Mouse (Mus musculus): ENCODE measurements around the gene Ndufa5. TPM values are rescaled to one million over a fixed set of nuclear protein-coding genes. Genes with fewer than 3 reads are reported as not detected.
A peak's percentile ranks its signal among the peaks of the same experiment; 100 is the strongest.

The Ndufa5 gene
- polyA plus RNA-seq (2012; rRNA removed) = 0.88 and 1.3 TPM in 2 replicates

DNA sequence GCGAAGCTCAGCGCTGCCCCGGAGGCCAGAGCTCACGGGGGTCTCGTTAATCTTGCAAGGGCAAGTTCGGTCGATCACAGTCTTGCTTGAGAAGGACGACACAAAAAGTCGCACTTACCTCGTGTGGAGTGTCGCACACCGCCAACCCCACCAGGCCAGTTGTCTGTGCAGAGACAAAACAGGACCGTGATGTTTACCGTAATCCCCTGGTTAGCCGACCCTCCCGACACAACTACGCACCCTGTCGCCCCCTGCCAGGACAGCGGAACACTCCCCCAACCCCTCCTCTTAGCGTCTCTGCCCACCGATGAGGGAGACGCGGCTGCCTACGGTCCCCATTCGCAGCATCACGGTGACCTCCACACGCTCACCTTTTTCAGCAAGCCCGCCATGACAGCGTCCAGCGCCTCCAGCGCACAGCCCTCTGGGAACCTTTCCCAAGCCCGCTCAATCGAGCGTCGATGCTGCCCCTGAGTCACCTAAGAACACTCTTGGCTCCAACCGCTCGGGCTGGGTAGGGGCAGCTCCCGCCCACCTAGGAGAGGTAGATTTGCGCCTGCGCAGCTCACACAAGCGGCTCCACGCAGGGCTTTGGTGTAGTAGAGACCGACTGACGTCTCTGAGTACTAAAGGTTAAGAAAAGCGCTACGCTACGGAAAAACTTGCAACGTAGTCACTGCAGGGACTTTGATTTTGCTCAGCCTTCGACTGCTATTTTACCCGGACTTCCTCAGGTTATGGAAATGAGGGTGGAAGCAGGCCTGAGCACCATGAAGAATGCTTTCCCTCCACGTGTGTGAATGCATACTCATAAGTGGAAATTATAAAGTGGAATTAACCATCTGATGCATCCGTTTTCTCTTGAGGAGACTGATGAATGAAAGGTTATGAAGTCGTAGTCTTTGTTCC is at the start of gene Ndufa5:
Gene Ndufa5 (minus strand): TSS at position 859 of the 909 bp plus-strand sequence.
- TF ChIP-seq POLR2A (IDR thresholded peaks at IDR 0.05; ENCODE audit: low read depth, low read length) (peak; percentile 58), CTCF (IDR thresholded peaks at IDR 0.05; ENCODE audit: extremely low read depth, insufficient read length, insufficient replicate concordance, low read depth, low read length) (no peak)
- WGBS = under 1% methylated on average over 53 of the region's 53 CpGs
- peak within 1 kb of the TSS; percentile 74 for H3K4me3 ChIP-seq (ENCODE audit: low read depth, low read length)
- no peaks in the 10 kb centered on the region for H3K27me3 ChIP-seq (ENCODE audit: control insufficient read depth, insufficient read depth, low read length)
- H3K4me1 ChIP-seq (ENCODE audit: control insufficient read depth, insufficient read depth, insufficient read length, low read length) = 0 out of 2 replicates have a peak, but pooled peaks cover 2% of the 10 kb centered on the region
- peak within 1 kb of the TSS; percentile 36 for H3K27ac ChIP-seq (ENCODE audit: insufficient read depth, low read depth, low read length)
- peaks cover 4% of the 10 kb centered on the region; the same call in 1 of the 2 replicates for H3K36me3 ChIP-seq (ENCODE audit: control insufficient read depth, insufficient read depth, low read length)

DNA sequence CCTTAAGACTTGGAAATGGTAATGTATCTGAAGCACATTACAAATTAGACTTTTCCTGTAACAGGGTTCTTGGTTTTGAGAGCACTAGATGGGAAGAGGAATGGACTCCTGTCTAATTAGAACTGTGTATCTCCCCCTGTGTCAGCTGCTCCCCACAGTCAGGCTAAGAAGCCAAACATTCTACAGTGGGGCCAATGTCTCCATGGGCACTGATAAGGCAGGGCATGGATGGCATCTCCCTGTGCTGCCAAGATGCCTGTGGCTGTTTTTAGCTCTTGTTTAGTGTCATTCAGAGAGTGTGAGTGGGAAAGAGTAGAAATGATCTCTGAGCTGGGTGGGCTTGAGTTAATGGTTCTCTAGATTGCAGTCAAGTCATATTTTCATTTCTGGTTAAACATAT is 45.5 kb upstream of the Ndufa5 start:
- no peaks in the 10 kb centered on the region for H3K4me1 ChIP-seq (ENCODE audit: control insufficient read depth, insufficient read depth, insufficient read length, low read length)
- TF ChIP-seq CTCF (IDR thresholded peaks at IDR 0.05; ENCODE audit: extremely low read depth, insufficient read length, insufficient replicate concordance, low read depth, low read length) (no peak), POLR2A (IDR thresholded peaks at IDR 0.05; ENCODE audit: low read depth, low read length) (no peak)

DNA sequence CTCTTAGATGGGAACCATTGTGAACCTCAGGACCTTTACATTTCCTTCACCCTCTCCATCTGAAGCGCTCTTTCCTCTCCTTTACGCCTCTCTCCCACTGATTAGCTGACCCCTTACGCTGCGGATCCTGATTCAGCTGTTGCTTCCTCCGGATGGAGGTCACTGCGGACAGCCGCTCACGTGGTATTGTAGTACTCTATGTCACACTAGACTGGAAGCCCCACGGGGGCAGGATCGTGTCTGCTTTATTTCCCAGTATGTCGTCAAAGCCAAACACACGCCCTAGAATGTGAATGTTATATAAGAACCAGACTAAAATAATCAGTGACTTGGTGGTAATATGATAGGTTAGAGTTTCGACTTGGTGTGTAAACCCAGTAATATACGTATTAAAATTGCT is 44.6 kb upstream of the Ndufa5 start:
- no peak overlapping the region for H3K4me3 ChIP-seq (ENCODE audit: low read depth, low read length)
- no peaks in the 10 kb centered on the region for H3K27me3 ChIP-seq (ENCODE audit: control insufficient read depth, insufficient read depth, low read length)
- no peaks in the 10 kb centered on the region for H3K36me3 ChIP-seq (ENCODE audit: control insufficient read depth, insufficient read depth, low read length)
- H3K27ac ChIP-seq (ENCODE audit: insufficient read depth, low read depth, low read length) = no peak overlapping the region
- no peak for TF ChIP-seq CTCF (IDR thresholded peaks at IDR 0.05; ENCODE audit: extremely low read depth, insufficient read length, insufficient replicate concordance, low read depth, low read length)
- H3K4me1 ChIP-seq (ENCODE audit: control insufficient read depth, insufficient read depth, insufficient read length, low read length) = no peaks in the 10 kb centered on the region
- 89% methylated on average over 14 of the region's 14 CpGs for WGBS

More for the DNA sequence above, 45.5 kb upstream of the Ndufa5 start:
- H3K4me3 ChIP-seq (ENCODE audit: low read depth, low read length) = no peak overlapping the region
- H3K27ac ChIP-seq (ENCODE audit: insufficient read depth, low read depth, low read length) = no peak overlapping the region
- no peaks in the 10 kb centered on the region for H3K36me3 ChIP-seq (ENCODE audit: control insufficient read depth, insufficient read depth, low read length)
- no peaks in the 10 kb centered on the region for H3K27me3 ChIP-seq (ENCODE audit: control insufficient read depth, insufficient read depth, low read length)

DNA sequence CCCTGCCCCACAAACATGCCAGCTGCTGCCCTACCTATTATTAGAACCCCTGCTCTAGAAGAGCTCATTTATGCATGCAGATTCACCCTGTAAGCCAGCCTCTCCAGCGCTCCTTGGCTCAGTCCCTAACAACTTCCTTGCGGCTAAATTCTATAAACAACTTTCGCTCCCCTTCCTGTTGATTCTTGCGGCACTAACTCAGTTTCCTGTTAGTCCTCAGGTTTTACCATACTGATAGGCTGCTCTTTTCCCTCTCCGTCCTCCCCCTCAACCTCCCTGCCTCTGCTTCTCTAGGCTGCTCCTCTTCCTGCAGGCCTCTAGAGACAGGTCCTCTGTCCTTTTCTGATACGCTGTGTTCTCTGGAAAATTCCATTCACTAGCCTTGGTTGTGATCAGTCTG is 43.3 kb upstream of the Ndufa5 start:
- Histone ChIP-seq H3K27ac (ENCODE audit: insufficient read depth, low read depth, low read length) (no peak overlapping the region), H3K4me1 (ENCODE audit: control insufficient read depth, insufficient read depth, insufficient read length, low read length) (no peaks in the 10 kb centered on the region), H3K36me3 (ENCODE audit: control insufficient read depth, insufficient read depth, low read length) (no peaks in the 10 kb centered on the region), H3K27me3 (ENCODE audit: control insufficient read depth, insufficient read depth, low read length) (no peaks in the 10 kb centered on the region), H3K4me3 (ENCODE audit: low read depth, low read length) (no peak overlapping the region)
- 69% methylated on average over 6 of the region's 6 CpGs for WGBS
- no peak for TF ChIP-seq CTCF (IDR thresholded peaks at IDR 0.05; ENCODE audit: extremely low read depth, insufficient read length, insufficient replicate concordance, low read depth, low read length)
- no peak for TF ChIP-seq POLR2A (IDR thresholded peaks at IDR 0.05; ENCODE audit: low read depth, low read length)

DNA sequence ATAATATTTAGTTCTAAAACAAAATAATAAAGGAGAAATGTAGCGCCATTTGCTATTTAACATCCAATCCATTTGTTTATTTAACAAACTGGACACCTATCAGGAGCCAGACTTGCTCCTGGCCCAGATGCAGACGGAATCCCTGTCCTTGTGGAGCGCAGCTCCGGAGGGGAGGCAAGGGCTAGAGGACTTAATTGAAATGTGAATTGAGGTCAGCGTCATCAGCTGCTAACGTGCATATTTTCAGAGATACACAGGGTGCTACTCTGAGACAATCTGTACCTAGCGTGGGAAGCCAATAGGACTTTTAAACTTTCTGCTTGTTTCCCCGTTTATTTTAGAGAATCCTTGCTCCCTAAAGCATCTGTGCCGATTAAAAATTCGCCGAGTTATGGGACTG is 42.5 kb upstream of the Ndufa5 start:
- no peak overlapping the region for H3K4me3 ChIP-seq (ENCODE audit: low read depth, low read length)
- no peaks in the 10 kb centered on the region for H3K4me1 ChIP-seq (ENCODE audit: control insufficient read depth, insufficient read depth, insufficient read length, low read length)
- WGBS = 71% methylated on average over 11 of the region's 11 CpGs
- no peaks in the 10 kb centered on the region for H3K27me3 ChIP-seq (ENCODE audit: control insufficient read depth, insufficient read depth, low read length)
- no peak overlapping the region for H3K27ac ChIP-seq (ENCODE audit: insufficient read depth, low read depth, low read length)
- TF ChIP-seq POLR2A (IDR thresholded peaks at IDR 0.05; ENCODE audit: low read depth, low read length) = no peak
- TF ChIP-seq CTCF (IDR thresholded peaks at IDR 0.05; ENCODE audit: extremely low read depth, insufficient read length, insufficient replicate concordance, low read depth, low read length) = no peak
- no peaks in the 10 kb centered on the region for H3K36me3 ChIP-seq (ENCODE audit: control insufficient read depth, insufficient read depth, low read length)

DNA sequence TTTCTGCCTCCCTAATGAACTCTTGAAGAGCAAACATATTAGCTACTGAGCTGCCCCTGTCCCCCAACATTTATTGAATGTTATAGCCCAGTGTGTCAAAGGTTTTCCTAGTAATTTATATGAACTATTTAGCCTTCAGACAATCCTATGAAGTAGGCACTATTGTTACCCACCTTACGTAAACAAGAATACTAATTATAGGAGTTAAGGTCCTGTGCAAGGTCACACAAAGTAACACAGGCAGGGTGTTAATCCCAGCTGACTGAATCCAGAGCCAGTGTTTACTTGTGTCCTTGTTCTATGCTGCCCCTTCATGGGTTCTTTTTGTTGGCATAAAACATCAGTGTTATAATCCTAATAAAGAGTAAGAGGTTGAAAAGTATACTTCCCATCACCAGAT is 41.9 kb upstream of the Ndufa5 start:
- Histone ChIP-seq H3K27me3 (ENCODE audit: control insufficient read depth, insufficient read depth, low read length) (no peaks in the 10 kb centered on the region), H3K4me3 (ENCODE audit: low read depth, low read length) (no peak overlapping the region), H3K27ac (ENCODE audit: insufficient read depth, low read depth, low read length) (no peak overlapping the region), H3K36me3 (ENCODE audit: control insufficient read depth, insufficient read depth, low read length) (no peaks in the 10 kb centered on the region), H3K4me1 (ENCODE audit: control insufficient read depth, insufficient read depth, insufficient read length, low read length) (no peaks in the 10 kb centered on the region)
- TF ChIP-seq POLR2A (IDR thresholded peaks at IDR 0.05; ENCODE audit: low read depth, low read length) (no peak), CTCF (IDR thresholded peaks at IDR 0.05; ENCODE audit: extremely low read depth, insufficient read length, insufficient replicate concordance, low read depth, low read length) (no peak)
- WGBS = 55% methylated on average over 1 of the region's 1 CpGs

DNA sequence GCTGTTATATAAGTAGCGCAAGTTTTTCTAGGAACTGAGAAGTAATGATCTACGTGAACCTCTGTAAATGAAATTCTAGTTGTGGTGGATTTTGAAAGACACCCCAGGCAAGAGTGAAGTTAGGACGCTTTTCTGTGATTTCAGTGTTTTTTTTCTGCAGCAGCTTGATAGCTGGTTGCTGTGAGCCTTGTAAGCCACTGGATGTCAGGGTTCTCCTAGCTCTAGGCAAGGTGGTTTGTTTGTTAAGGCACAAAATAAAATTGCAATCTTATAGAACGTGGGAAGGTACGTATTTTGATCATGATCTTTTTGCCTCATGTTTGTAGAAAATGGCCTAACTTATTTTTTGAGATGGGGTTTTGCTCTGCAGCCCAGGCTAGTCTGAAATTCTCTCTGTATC is 41.1 kb upstream of the Ndufa5 start:
- no peaks in the 10 kb centered on the region for H3K36me3 ChIP-seq (ENCODE audit: control insufficient read depth, insufficient read depth, low read length)
- no peak overlapping the region for H3K27ac ChIP-seq (ENCODE audit: insufficient read depth, low read depth, low read length)

More for the DNA sequence above, 41.1 kb upstream of the Ndufa5 start:
- no peaks in the 10 kb centered on the region for H3K4me1 ChIP-seq (ENCODE audit: control insufficient read depth, insufficient read depth, insufficient read length, low read length)
- H3K27me3 ChIP-seq (ENCODE audit: control insufficient read depth, insufficient read depth, low read length) = no peaks in the 10 kb centered on the region
- H3K4me3 ChIP-seq (ENCODE audit: low read depth, low read length) = no peak overlapping the region
- WGBS = 85% methylated on average over 5 of the region's 5 CpGs
- TF ChIP-seq CTCF (IDR thresholded peaks at IDR 0.05; ENCODE audit: extremely low read depth, insufficient read length, insufficient replicate concordance, low read depth, low read length) (no peak), POLR2A (IDR thresholded peaks at IDR 0.05; ENCODE audit: low read depth, low read length) (no peak)

Data from small intestine, adult 2 months (tissue).